Mouse (Mus musculus): ENCODE results near the gene Otulinl.

- TF ChIP-seq POLR2A (IDR thresholded peaks at IDR 0.05; ENCODE audit: low read depth, low read length), result no peak
- no peak for TF ChIP-seq CTCF (IDR thresholded peaks at IDR 0.05; ENCODE audit: extremely low read depth, insufficient read length, insufficient replicate concordance, low read depth, low read length)
Observed at GRCm38 (mm10) chr15:27629800-27630600, 51.4 kb downstream of the Otulinl start.

All from small intestine, adult 2 months (tissue).